Mouse (Mus musculus) heart, embryonic 14.5 days (tissue): ENCODE data around the gene Cpa1. TPM values are rescaled to one million over a fixed set of nuclear protein-coding genes. Genes with fewer than 3 reads are reported as not detected.
A peak's percentile ranks its signal among the peaks of the same experiment; 100 is the strongest.

Experiments used
- ATAC-seq: fragments of 200-750 bp; cut with Nextera tagmentation; 2 replicates; pipeline ENCODE4 v1.8.0; 2017; ENCODE audit warnings: low read depth, moderate TSS enrichment; ENCODE audit not compliant: insufficient number of reproducible peaks, insufficient read depth, low FRiP score
- H3K27ac ChIP-seq, 2 experiments: fragments of 200-500 bp in 1 of 2; fragments of 300-500 bp in 1 of 2; sonication (generic) in 1 of 2; replicated peaks in 1 of 2; 2 replicates each; pipeline ENCODE4 v1.5.1; 2012 to 2014; ENCODE audit warnings: low read depth in 2 of 2, low read length in 2 of 2, control low read depth in 1 of 2, mild to moderate bottlenecking in 1 of 2, mixed read lengths in 1 of 2; ENCODE audit not compliant: control insufficient read depth in 1 of 2, insufficient read depth in 1 of 2
- H3K27me3 ChIP-seq: fragments of 300-500 bp; sonication (generic); 2 replicates; pipeline ENCODE4 v1.6.1; 2014; ENCODE audit warnings: mild to moderate bottlenecking, low read length, control low read depth; ENCODE audit not compliant: control insufficient read depth, insufficient read depth
- H3K36me3 ChIP-seq: fragments of 300-500 bp; sonication (generic); 2 replicates; pipeline ENCODE4 v1.6.1; 2014; ENCODE audit warnings: mild to moderate bottlenecking, control low read depth, low read length, mixed read lengths; ENCODE audit not compliant: control insufficient read depth, insufficient read depth
- H3K4me1 ChIP-seq, 2 experiments: fragments of 200-500 bp in 1 of 2; fragments of 300-500 bp in 1 of 2; sonication (generic) in 1 of 2; 2 replicates each; pipeline ENCODE4 v1.6.1; 2012 to 2014; ENCODE audit warnings: low read length in 2 of 2, control low read depth in 1 of 2, mixed read lengths in 1 of 2; ENCODE audit not compliant: control insufficient read depth in 2 of 2, insufficient read depth in 2 of 2
- H3K4me2 ChIP-seq: fragments of 300-500 bp; sonication (generic); 2 replicates; pipeline ENCODE4 v1.6.1; 2014; ENCODE audit warnings: mild to moderate bottlenecking, low read length
- H3K4me3 ChIP-seq, 2 experiments: fragments of 200-500 bp in 1 of 2; fragments of 300-500 bp in 1 of 2; sonication (generic) in 1 of 2; 2 replicates each; pipeline ENCODE4 v1.5.1; 2012 to 2014; ENCODE audit warnings: low read length in 2 of 2, mild to moderate bottlenecking in 2 of 2, control low read depth in 1 of 2, low read depth in 1 of 2, moderate library complexity in 1 of 2; ENCODE audit not compliant: control insufficient read depth in 1 of 2, insufficient read depth in 1 of 2
- H3K9ac ChIP-seq: fragments of 300-500 bp; sonication (generic); 2 replicates; pipeline ENCODE4 v1.6.1; 2014; ENCODE audit warnings: mild to moderate bottlenecking, low read length
- H3K9me3 ChIP-seq: fragments of 300-500 bp; sonication (generic); 2 replicates; pipeline ENCODE4 v1.6.1; 2016; ENCODE audit warnings: low read length, control low read depth; ENCODE audit not compliant: control insufficient read depth
- WGBS: fragments of 180-500 bp; shearing (Covaris S2); extraction: QIAGEN DNeasy Blood & Tissue Kit; methylation state at CpG from one replicate; pipeline ENCODE4 v1.1.7; 2014; 5-methylcytosine and 5-hydroxymethylcytosine counted together
- polyA plus RNA-seq: library from polyadenylated mRNA; unstranded; fragments of >200 nt; fragmentation: Nextera tagmentation; extraction: Ambion mirVana; gene quantifications from 2 replicates; pipeline ENCODE4 v1.2.1, GENCODE M21; 2014

The Cpa1 gene
- polyA plus RNA-seq, 1 experiment from 2014 or later, result 4.5 TPM

- ATAC-seq, result peak; percentile 73
- H3K4me3 ChIP-seq, result no peak overlapping the region
- H3K4me2 ChIP-seq, result no peak overlapping the region
- no peak overlapping the region for H3K9ac ChIP-seq
- H3K36me3 ChIP-seq, result no peaks in the 10 kb centered on the region
- H3K27me3 ChIP-seq, result no peaks in the 10 kb centered on the region
- no peaks in the 10 kb centered on the region for H3K9me3 ChIP-seq
- peak overlapping the region; percentile 87 to 88 for H3K27ac ChIP-seq
- peaks cover 44 to 68% of the 10 kb centered on the region in 2 experiments for H3K4me1 ChIP-seq
- 5% methylated on average over 4 of the region's 4 CpGs for WGBS
These were observed 17.0 kb upstream of the Cpa1 start for GRCm38 (mm10) chr6:30621986-30622389.

GRCm38 (mm10) chr6:30624763-30625162 lies 14.3 kb upstream of the Cpa1 start:
- Histone ChIP-seq H3K4me3 (no peak overlapping the region), H3K9me3 (no peaks in the 10 kb centered on the region), H3K9ac (no peak overlapping the region), H3K27ac (peak overlapping the region; percentile 61 to 70), H3K36me3 (no peaks in the 10 kb centered on the region), H3K4me2 (no peak overlapping the region), H3K27me3 (no peaks in the 10 kb centered on the region), H3K4me1 (peaks cover 29 to 46% of the 10 kb centered on the region in 2 experiments)
- ATAC-seq, result peak; percentile 62
- 47% methylated on average over 9 of the region's 9 CpGs for WGBS

GRCm38 (mm10) chr6:30628152-30628551 lies 10.9 kb upstream of the Cpa1 start:
- no peak for ATAC-seq
- H3K4me2 ChIP-seq, result no peak overlapping the region
- no peak overlapping the region for H3K27ac ChIP-seq

GRCm38 (mm10) chr6:30629989-30630388 lies 9.0 kb upstream of the Cpa1 start:
- H3K27ac ChIP-seq, result no peak overlapping the region
- WGBS, result 95% methylated on average over 1 of the region's 1 CpGs

More at GRCm38 (mm10) chr6:30628152-30628551, 10.9 kb upstream of the Cpa1 start:
- Histone ChIP-seq H3K4me1 (peaks cover 13 to 16% of the 10 kb centered on the region in 2 experiments; a peak in 3 of 4 replicates), H3K9ac (no peak overlapping the region), H3K4me3 (no peak overlapping the region), H3K27me3 (no peaks in the 10 kb centered on the region), H3K36me3 (no peaks in the 10 kb centered on the region), H3K9me3 (no peaks in the 10 kb centered on the region)
- 57% methylated on average over 6 of the region's 6 CpGs for WGBS

GRCm38 (mm10) chr6:30635361-30635862 lies 3.6 kb upstream of the Cpa1 start:
- Histone ChIP-seq H3K4me2 (no peak overlapping the region), H3K27ac (peak overlapping the region in 1 of 2 experiments; percentile 30; a peak in 3 of 4 replicates), H3K9me3 (no peaks in the 10 kb centered on the region), H3K4me3 (no peak overlapping the region), H3K9ac (0 out of 2 replicates have a peak overlapping the region, but pooled peaks have one; percentile 27), H3K4me1 (peaks cover 17% of the 10 kb centered on the region in 2 experiments), H3K27me3 (no peaks in the 10 kb centered on the region), H3K36me3 (no peaks in the 10 kb centered on the region)
- no peak for ATAC-seq
- 33% methylated on average over 8 of the region's 8 CpGs for WGBS

More at GRCm38 (mm10) chr6:30629989-30630388, 9.0 kb upstream of the Cpa1 start:
- no peaks in the 10 kb centered on the region for H3K9me3 ChIP-seq
- no peaks in the 10 kb centered on the region for H3K36me3 ChIP-seq
- H3K9ac ChIP-seq, result no peak overlapping the region
- peaks cover 7 to 8% of the 10 kb centered on the region in 2 experiments; a peak in 3 of 4 replicates for H3K4me1 ChIP-seq
- no peak for ATAC-seq
- H3K27me3 ChIP-seq, result no peaks in the 10 kb centered on the region
- H3K4me2 ChIP-seq, result no peak overlapping the region
- no peak overlapping the region for H3K4me3 ChIP-seq

GRCm38 (mm10) chr6:30636186-30636842 lies 2.7 kb upstream of the Cpa1 start:
- Histone ChIP-seq H3K4me1 (peaks cover 17% of the 10 kb centered on the region in 2 experiments), H3K27ac (peak overlapping the region; percentile 50 to 66), H3K9me3 (no peaks in the 10 kb centered on the region), H3K9ac (peak overlapping the region; percentile 0; the same call in 1 of the 2 replicates), H3K4me3 (no peak overlapping the region), H3K27me3 (no peaks in the 10 kb centered on the region), H3K4me2 (no peak overlapping the region), H3K36me3 (no peaks in the 10 kb centered on the region)
- ATAC-seq, result no peak
- WGBS, result 39% methylated on average over 4 of the region's 4 CpGs

GRCm38 (mm10) chr6:30643694-30644460 lies 4.9 kb downstream of the Cpa1 start:
- peaks cover 0 to 3% of the 10 kb centered on the region in 2 experiments; a peak in 2 of 4 replicates for H3K4me1 ChIP-seq
- no peak overlapping the region for H3K9ac ChIP-seq
- no peaks in the 10 kb centered on the region for H3K9me3 ChIP-seq
- no peaks in the 10 kb centered on the region for H3K27me3 ChIP-seq
- no peak for ATAC-seq
- no peak overlapping the region for H3K4me3 ChIP-seq
- no peak overlapping the region for H3K4me2 ChIP-seq
- WGBS, result 61% methylated on average over 12 of the region's 12 CpGs
- H3K36me3 ChIP-seq, result no peaks in the 10 kb centered on the region
- H3K27ac ChIP-seq, result no peak overlapping the region
